ENCODE assay signal across 8 mouse cellular contexts in the genomic region with DNA sequence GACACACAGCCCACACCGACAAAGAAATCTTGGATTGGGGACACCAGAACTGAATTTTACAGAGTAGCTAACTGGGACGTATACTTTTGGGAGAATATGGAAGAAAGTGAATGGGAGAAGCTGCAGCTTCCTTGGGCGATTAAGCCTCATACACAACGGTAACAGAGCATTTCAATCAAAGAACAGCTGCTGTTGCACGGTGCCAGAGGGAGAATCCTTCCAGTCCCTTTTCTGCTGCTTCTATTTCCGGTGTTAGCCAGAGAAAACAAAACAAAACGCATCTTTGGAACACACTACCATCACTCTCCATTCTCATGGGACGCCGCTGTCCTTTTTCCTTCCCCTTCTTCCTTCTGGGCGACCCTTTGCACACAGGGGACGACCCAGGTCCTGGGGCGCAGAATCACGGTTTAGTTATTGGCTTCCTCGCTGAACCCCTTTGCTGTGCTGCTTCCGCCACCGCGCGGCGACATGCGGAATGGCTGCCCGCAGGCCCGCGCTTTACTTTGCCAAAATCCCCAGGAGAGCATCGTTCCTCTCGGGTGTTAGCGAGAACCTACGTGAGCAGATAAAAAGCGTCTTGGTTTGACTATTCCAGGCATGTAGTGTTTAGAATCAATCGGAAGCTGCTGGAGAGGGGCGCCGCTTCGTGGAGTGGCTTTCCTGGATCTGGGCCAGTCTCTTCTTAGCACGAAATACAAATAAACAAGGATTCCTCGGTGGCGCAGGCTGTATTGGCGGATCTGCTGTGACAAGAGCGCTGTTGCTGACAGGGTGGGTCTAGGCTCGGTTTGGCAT.
DNase-seq lines count a peak whose midpoint lies in the region; ATAC-seq lines count a peak whose summit lies in the region.

No protein-coding gene starts in this region.

- 4% methylated on average over 38 of the region's 38 CpGs for WGBS in heart, embryonic 13.5 days
- 4% methylated on average over 38 of the region's 38 CpGs for WGBS in kidney, embryonic 16.5 days

- no peaks in the 10 kb centered on the region for H3K9me3 ChIP-seq in heart, embryonic 13.5 days
- H3K9me3 ChIP-seq in kidney, embryonic 16.5 days (ENCODE audit: low read length) = no peaks in the 10 kb centered on the region

- peak overlapping the region; percentile 44 for H3K4me3 ChIP-seq in heart, embryonic 13.5 days
- H3K4me3 ChIP-seq in kidney, embryonic 16.5 days (ENCODE audit: low read length) = peak overlapping the region; percentile 44

- no peaks in the 10 kb centered on the region for H3K36me3 ChIP-seq in heart, embryonic 13.5 days
- H3K36me3 ChIP-seq in kidney, embryonic 16.5 days (ENCODE audit: insufficient read depth, low read length) = no peaks in the 10 kb centered on the region
- H3K36me3 ChIP-seq in splenic B cell, adult 2 months (ENCODE audit: control insufficient read depth, insufficient read depth, low read length, poor library complexity, severe bottlenecking) = no peaks in the 10 kb centered on the region

- peak overlapping the region; percentile 71 for H3K9ac ChIP-seq in heart, embryonic 13.5 days
- peak overlapping the region; percentile 56 for H3K9ac ChIP-seq in kidney, embryonic 16.5 days (replicated peaks; ENCODE audit: low read length)

- ATAC-seq in heart, embryonic 13.5 days (ENCODE audit: extremely low read depth, insufficient number of reproducible peaks, low FRiP score, low TSS enrichment) = no peak
- peak; percentile 89 for ATAC-seq in kidney, embryonic 16.5 days (ENCODE audit: low FRiP score, low TSS enrichment)
- ATAC-seq in monocyte, adult 5-6 weeks (replicated peaks; ENCODE audit: insufficient number of reproducible peaks, low FRiP score, low TSS enrichment, poor library complexity, severe bottlenecking) = 0 out of 2 replicates have a peak, but pooled peaks have one; percentile 16

- no peak overlapping the region for H3K27ac ChIP-seq in heart, embryonic 13.5 days (replicated peaks)
- no peak overlapping the region for H3K27ac ChIP-seq in kidney, embryonic 16.5 days (ENCODE audit: low read length)

- peaks cover 10% of the 10 kb centered on the region; the same call in 1 of the 2 replicates for H3K4me1 ChIP-seq in heart, embryonic 13.5 days
- peaks cover 7% of the 10 kb centered on the region; the same call in 1 of the 2 replicates for H3K4me1 ChIP-seq in kidney, embryonic 16.5 days (ENCODE audit: insufficient read depth, low read length)

- H3K27me3 ChIP-seq in heart, embryonic 13.5 days (replicated peaks) = peaks cover 33% of the 10 kb centered on the region
- peaks cover 5% of the 10 kb centered on the region; the same call in 1 of the 2 replicates for H3K27me3 ChIP-seq in kidney, embryonic 16.5 days (ENCODE audit: insufficient read depth, low read length)
- H3K27me3 ChIP-seq in splenic B cell, adult 2 months (ENCODE audit: control insufficient read depth, insufficient read depth, low read length, poor library complexity, severe bottlenecking) = no peaks in the 10 kb centered on the region

- H3K4me2 ChIP-seq in heart, embryonic 13.5 days = peak overlapping the region; percentile 70
- H3K4me2 ChIP-seq in kidney, embryonic 16.5 days (replicated peaks; ENCODE audit: low read depth, low read length) = peak overlapping the region; percentile 56

- peak; percentile 62 for DNase-seq in CD4-positive, CD25-positive, alpha-beta regulatory T cell, adult 2 months (ENCODE audit: low read depth, low spot score)
- DNase-seq in brain, embryonic 18.5 days (ENCODE audit: low read depth, low spot score) = peak; percentile 76
- DNase-seq in fibroblast of lung, adult 2 months (ENCODE audit: low read depth) = peak; percentile 61
- DNase-seq in liver = peak; percentile 69
- peak; percentile 31 for DNase-seq in splenic B cell, adult 2 months (ENCODE audit: low read depth, low spot score)
